Mouse (Mus musculus): Measurements from ENCODE around the gene Kansl2.

DNA sequence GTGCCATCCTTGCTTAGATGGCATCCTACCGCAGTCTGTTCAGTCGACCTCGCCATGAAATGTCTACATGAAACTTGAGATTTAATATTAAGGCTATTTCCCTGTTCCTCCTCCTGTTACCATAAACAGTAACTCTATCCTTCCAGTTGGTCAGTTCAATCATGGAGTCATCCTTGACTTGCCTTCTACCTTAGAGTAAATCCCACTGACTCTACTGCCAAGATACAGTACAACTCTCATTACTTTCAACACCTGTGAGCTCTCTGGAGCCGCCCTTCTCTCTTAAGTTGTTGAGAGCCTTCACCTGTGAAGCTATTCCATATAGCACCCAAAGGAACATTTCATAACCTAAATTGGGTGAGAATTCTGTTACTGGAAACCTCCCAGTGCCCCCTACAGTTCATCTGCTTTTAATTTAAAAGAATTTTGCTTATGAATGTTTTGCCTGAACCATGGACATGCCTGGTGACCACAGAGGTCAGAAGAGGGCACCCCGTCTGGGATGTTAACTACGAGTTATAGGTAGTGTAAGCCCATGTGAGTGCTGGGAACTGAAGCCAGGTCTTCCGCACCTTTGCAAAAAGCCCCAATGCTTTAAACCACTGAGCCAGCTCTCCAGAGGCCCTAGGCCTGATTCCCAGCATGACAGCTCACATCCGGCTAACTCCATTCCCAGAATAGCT is 2.9 kb upstream of the Kansl2 start:
- TF ChIP-seq CTCF (conservative IDR thresholded peaks at IDR 0.05; ENCODE audit: low read length), result no peak
- no peak for TF ChIP-seq NANOG (IDR thresholded peaks at IDR 0.05; ENCODE audit: borderline replicate concordance, low read length)
